Mouse (Mus musculus) splenic B cell, adult 2 months (primary cell): ENCODE data around the gene Lect2.

Source experiments
- DNase-seq: peaks from one replicate; pipeline ENCODE4 v3.0.0-alpha.2; 2011; ENCODE audit warnings: low read depth, low spot score
- H3K27me3 ChIP-seq: 2 replicates; pipeline ENCODE4 v1.6.1; 2012; ENCODE audit warnings: mild to moderate bottlenecking, low read length, moderate library complexity, mixed read lengths; ENCODE audit not compliant: control insufficient read depth, poor library complexity, insufficient read depth, severe bottlenecking
- H3K36me3 ChIP-seq: 2 replicates; pipeline ENCODE4 v1.6.1; 2012; ENCODE audit warnings: mild to moderate bottlenecking, low read length, moderate library complexity, mixed read lengths; ENCODE audit not compliant: control insufficient read depth, poor library complexity, insufficient read depth, severe bottlenecking

Lect2 gene

DNA sequence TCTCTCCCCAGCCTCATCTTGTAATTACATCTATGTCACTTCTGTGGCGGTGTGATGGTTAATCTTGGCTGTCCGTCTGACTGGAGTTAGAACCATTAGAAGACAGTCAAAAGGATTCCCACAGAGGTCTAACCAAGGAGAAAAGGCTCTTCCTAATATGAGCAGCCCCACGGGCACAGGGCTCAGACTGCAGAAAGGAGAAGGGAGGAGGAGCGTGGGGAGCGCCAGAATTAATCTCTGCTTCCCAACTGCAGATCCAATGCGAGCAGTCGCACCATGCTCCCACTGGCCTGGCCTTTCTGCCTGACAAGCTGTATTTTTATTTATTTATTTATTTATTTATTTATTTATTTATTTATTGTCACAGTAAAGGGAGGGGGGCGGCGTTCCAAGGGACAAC, 4.5 kb downstream of the Lect2 start:
- no peak for DNase-seq
- H3K36me3 ChIP-seq: no peaks in the 10 kb centered on the region

DNA sequence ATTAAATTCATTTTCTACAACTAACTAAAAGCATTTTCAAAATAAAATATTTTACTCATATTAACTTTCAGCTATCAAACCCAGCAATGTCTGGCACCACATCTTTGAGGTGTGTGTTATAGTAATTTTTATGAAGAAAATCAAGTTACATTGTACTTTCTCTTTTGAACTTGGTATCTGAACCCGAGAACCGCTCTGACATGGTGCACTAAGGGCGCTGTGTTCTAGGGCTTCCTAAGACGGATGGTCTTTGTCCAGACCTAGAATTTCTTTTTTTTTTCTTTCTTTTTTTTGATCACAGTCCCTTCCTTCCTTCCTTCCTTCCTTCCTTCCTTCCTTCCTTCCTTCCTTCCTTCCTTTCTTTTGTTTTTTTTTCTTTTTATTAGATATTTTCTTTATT, 8.5 kb downstream of the Lect2 start:
- no peaks in the 10 kb centered on the region for H3K36me3 ChIP-seq
- DNase-seq: no peak
- no peaks in the 10 kb centered on the region for H3K27me3 ChIP-seq

More for the DNA sequence above, 4.5 kb downstream of the Lect2 start:
- H3K27me3 ChIP-seq: no peaks in the 10 kb centered on the region

DNA sequence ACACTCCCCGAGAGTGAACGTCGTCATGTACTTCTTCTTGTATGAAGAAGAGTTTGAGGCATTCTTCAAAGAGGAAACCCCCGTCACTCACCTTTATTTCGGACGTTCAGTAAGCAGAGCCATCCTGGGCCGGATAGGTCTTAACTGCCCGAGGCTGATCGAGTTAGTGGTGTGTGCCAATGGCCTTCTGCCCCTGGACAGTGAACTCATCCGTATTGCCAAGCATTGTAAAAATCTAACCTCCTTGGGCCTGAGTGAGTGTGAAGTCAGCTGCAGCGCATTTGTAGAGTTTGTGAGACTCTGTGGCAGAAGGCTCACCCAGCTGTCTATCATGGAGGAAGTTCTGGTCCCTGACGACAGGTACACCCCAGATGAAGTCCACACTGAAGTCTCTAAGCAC, 11.3 kb downstream of the Lect2 start:
- Histone ChIP-seq H3K27me3 (no peaks in the 10 kb centered on the region), H3K36me3 (no peaks in the 10 kb centered on the region)
- no peak for DNase-seq

DNA sequence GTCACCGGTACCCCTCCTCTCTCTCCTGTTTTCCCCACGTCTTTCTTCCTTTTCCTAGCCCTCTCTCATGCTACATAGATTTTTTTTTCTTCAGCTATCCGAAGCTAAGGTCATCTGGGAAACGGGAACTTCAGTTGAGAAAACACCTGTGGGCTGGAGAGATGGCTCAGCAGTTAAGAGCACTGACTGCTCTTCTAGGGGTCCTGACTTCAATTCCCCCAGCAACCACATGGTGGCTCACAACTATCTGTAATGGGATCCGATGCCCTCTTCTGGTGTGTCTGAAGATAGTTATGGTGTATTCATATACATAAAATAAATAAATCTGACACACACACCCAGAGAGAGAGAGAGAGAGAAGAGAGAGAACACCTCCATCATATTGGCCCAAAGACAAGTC, 12.7 kb downstream of the Lect2 start:
- DNase-seq: no peak
- H3K36me3 ChIP-seq: no peaks in the 10 kb centered on the region
- H3K27me3 ChIP-seq: no peaks in the 10 kb centered on the region

DNA sequence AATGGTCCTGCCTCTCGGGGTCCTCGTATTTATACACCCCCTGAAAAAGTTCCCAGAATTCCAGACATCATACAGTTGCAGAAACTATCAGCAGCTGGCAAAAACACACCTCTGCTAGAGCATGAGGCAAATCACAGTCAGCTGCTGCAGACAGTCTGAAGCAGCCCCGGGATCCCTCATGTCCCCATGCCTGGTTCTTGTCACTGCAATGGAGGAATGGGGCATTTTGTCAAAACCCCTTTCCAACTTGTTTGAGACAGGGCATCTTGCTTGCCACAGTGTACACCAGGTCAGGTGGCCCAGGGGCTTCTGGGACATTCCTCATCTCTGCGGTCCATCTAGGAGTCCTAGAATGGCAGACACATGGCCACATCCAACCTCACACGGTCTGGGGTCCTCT, 13.4 kb downstream of the Lect2 start:
- no peak for DNase-seq
- Histone ChIP-seq H3K27me3 (no peaks in the 10 kb centered on the region), H3K36me3 (no peaks in the 10 kb centered on the region)

DNA sequence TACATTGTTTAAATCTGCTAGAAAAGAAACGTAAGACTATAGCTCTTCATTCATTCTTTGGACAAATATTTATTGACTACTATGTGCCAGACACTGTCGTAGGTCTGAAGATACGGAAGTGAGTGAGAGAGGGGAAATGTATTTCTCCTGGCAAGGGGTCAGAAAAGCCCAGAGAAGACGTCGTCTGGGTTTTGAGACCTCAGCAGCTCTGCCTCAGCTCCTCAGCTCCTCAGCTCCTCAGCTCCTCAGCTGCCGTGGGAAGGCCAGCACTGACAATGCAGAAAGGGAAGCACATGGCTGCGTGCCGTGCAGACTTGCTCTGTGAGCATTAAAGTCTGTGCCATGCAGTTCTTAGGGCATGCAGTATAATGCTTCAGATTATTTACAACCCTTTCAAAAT, 18.6 kb downstream of the Lect2 start:
- H3K27me3 ChIP-seq: no peaks in the 10 kb centered on the region

DNA sequence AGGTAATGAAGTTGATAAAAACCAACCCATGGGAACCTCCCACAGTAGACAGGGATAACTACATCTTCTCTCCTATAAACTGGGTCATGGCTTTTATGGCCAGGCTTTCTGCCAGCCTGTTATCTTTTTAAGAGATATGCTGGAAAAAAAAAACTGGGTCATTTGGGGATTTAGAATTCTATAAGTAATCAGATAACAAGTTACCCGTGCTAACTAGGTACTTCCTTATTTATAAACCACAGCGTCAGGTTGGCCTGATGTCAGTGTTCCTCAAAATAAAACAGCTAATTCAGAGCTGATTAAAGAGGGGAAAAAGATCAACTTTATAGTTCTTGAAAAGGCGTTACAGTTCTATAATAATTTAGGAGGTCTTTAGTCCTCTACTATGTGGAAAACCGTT, 19.3 kb downstream of the Lect2 start:
- no peak for DNase-seq
- no peaks in the 10 kb centered on the region for H3K27me3 ChIP-seq
- H3K36me3 ChIP-seq: no peaks in the 10 kb centered on the region

More for the DNA sequence above, 18.6 kb downstream of the Lect2 start:
- no peak for DNase-seq
- no peaks in the 10 kb centered on the region for H3K36me3 ChIP-seq

DNA sequence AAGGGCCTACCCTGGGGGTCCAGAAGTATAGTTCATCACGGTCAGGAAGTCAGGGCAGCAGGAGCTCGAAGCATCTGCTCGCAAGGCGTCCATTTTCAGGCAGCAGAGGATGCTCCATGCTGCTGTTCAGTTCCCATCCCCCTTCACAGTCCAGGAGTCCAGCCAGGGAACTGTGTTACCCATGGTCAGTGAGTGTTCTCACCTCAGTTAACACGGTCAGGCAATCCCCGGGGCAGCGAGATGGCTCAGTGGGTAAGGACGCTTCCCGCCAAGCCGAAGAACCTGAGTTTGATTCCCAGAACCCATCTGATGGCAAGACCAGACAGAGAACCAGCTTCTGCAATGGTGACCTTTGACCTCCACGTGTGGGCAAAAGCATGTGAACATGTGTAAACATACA, 20.0 kb downstream of the Lect2 start:
- DNase-seq: no peak

DNA sequence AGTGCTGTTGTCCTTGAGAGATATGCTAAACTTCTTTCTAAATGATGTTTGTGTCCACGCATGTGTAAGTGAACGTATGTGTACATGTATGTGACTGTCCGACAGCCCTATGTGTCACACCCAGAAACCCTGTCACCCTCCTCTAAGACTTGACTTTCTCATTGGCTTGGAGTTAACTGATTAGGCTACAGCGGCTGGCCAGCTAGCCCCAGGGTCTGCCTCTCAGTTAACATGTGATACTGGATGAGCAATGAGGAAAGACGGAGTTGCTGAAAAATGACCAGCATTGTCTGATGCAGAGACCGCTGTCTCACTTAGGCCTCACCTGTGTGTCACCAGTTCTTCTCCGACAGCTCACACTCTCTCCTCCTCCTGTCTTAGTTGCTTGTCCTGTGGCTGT, 20.5 kb downstream of the Lect2 start:
- H3K36me3 ChIP-seq: no peaks in the 10 kb centered on the region
- no peaks in the 10 kb centered on the region for H3K27me3 ChIP-seq
- DNase-seq: no peak

More for the DNA sequence above, 20.0 kb downstream of the Lect2 start:
- no peaks in the 10 kb centered on the region for H3K36me3 ChIP-seq
- H3K27me3 ChIP-seq: no peaks in the 10 kb centered on the region

DNA sequence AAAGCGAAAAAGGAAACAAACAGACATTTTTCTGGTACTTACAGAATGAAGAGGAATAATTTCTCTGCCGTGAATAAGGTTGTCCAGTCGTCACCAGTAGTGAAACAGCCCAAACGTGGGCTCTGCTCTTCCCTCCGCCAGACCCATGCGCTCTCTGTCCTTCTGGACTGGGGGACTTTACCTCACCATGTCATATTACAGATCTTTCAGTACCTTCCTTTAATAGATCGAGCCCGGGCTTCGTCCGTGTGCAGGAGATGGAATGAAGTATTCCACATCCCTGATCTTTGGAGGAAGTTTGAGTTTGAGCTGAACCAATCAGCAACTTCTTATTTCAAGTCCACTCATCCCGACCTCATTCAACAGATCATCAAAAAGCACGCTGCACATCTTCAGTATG, 21.4 kb downstream of the Lect2 start:
- Histone ChIP-seq H3K36me3 (no peaks in the 10 kb centered on the region), H3K27me3 (no peaks in the 10 kb centered on the region)
- DNase-seq: no peak

DNA sequence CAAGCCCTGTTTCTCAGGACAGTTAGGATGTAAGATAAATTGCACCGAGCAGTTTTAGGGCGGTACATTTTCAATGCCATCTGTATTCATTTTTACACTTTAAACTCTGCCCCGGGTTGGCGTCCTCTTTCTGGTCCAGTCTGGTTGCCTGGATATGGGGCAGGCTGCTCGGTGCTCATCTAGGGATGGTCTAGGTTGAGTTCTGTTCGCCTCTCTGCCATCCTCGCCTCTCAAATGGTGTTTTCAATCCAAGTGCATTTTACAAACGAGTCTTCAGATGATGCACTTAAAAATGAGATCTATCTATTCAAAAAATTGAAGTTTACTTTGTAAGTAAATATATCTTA, 25.5 kb downstream of the Lect2 start:
- no peaks in the 10 kb centered on the region for H3K36me3 ChIP-seq
- no peak for DNase-seq
- H3K27me3 ChIP-seq: no peaks in the 10 kb centered on the region

DNA sequence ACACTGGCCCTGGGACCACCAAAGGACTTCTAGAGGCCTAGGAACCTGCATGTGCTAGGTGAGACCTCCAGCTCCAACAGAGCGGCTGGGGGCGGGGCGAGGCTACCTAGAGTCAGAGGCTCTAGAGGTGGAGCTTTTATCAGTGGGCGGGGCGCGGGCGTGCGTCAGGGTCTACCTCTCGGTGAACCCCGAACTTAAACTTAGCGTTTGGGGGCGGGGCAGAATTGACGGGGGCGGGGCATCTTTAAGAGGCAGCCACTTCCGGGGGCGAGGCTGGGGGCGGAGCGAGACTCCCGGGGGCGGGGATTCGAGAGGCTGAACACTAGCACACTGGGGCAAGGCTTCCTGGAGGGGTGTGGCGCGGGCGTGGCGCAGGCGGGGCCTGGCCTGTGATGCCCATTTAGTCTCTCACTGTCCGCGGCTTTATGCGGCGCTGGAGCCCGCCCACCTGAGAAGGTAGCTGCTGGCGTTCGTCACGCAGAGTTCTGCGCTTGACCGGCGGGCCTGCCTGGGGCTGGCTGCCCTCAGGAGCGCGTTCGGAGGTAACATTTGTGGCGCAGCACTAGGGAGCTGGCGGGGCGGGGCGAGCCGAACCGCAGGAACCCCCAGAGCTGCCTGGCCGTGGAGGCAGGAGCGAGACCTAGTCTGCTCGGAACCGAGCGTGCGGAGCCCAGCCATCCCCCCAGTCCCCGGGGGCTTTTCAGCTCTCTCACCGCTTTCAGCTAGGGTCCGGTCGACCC, 26.1 kb downstream of the Lect2 start, which contains the start of gene Fbxl21:
Fbxl21 (plus strand) TSS at position 392 of the 740 bp plus-strand sequence.
- peak; percentile 92 for DNase-seq
- no peaks in the 10 kb centered on the region for H3K36me3 ChIP-seq
- no peaks in the 10 kb centered on the region for H3K27me3 ChIP-seq

DNA sequence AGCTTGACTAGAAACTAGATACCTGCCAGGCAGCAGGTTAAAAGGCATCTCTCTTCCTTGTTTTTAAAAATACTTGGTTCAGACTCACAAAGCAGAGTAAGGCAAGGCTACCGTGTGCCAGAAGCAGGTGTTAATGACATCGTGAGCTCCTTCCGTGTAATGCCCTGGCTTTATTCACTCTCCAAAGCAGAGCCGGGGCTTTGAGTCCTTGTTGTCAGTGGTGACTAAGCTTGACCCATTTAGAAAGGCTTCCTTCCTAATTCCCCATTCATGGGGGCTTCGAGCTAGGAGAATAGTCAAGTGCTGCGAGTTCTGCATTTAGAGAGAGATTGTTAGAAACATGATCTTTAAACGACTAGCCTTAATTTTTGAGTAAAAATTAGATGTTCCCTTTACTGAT, 31.5 kb downstream of the Lect2 start:
- DNase-seq: no peak
- Histone ChIP-seq H3K36me3 (no peaks in the 10 kb centered on the region), H3K27me3 (no peaks in the 10 kb centered on the region)

DNA sequence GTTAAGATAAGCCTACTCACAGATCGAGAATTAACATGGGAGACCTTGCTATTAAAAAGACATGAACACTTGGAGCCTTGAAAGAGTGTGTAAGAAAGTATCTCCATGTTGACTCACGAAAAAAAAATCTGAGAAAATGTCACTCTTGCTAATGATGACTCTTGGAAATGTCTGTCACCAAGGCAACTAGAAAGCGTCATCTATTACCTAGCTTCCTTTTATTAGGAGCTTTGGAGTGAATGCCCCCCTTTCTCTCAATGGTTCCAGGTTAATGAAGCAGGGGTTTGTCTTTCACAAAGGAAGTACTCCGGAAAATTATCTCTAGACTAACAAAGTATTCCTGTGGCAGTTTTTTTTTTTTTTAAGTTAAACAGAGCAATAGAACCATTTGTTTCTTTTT, 32.0 kb downstream of the Lect2 start:
- no peak for DNase-seq
- Histone ChIP-seq H3K27me3 (no peaks in the 10 kb centered on the region), H3K36me3 (no peaks in the 10 kb centered on the region)

DNA sequence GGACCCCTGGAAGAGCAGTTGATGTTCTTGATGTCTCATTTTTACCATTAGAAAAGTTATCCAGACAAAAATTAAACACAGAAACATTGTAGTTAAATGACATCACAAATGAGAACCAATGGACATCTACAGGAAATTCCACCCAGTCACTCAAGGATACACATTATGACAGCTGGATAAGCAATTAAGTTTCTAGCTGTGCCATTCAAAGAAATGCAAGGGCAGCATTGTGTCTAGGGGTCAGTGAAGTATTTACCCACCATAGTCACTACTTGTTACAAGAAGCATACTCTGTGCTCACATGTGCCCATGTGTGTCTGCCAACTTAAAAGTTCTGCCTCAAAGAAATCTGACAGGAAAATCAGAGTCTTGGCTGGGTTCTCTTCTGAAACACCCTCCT, 34.7 kb downstream of the Lect2 start:
- no peaks in the 10 kb centered on the region for H3K27me3 ChIP-seq
- no peaks in the 10 kb centered on the region for H3K36me3 ChIP-seq
- no peak for DNase-seq

DNA sequence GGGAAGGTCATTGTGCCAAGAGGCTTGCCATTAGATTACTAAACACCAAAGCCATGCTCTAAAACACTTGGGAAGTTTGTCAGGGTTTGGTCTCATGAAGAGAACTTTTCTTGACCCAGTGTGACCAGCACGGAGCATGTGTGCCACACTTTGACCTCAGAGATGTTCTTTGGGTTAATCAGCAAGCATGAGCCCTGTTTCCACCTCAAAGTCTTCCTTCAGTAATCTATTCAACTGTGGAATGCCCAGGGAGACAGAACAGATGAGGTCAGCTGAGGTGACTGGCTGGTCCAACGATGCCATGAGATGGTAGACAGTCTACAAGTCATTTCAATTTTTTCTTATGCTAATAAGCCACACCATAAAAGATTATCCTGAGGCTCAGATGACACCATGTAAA, 38.5 kb downstream of the Lect2 start:
- no peaks in the 10 kb centered on the region for H3K36me3 ChIP-seq
- DNase-seq: no peak
- H3K27me3 ChIP-seq: no peaks in the 10 kb centered on the region
